Mouse (Mus musculus) MEL (cell line): ENCODE measurements around the gene Etfa. TPM values are rescaled to one million over a fixed set of nuclear protein-coding genes. Genes with fewer than 3 reads are reported as not detected.
A peak's percentile ranks its signal among the peaks of the same experiment; 100 is the strongest.

Source experiments
- DNase-seq: peaks from one replicate; pipeline ENCODE4 v3.0.0; 2011; ENCODE audit warnings: low read depth, low spot score
- H3K27ac ChIP-seq: 2 replicates; pipeline ENCODE4 v1.5.1; 2012; ENCODE audit warnings: low read depth, mild to moderate bottlenecking, control low read depth, low read length, moderate library complexity; ENCODE audit not compliant: control insufficient read depth
- H3K27me3 ChIP-seq, 2 experiments: fragments of 150-350 bp in 1 of 2; sonication (generic) in 1 of 2; 2 replicates each; pipeline ENCODE4 v1.6.1; 2012; ENCODE audit warnings: low read length in 2 of 2, mild to moderate bottlenecking in 2 of 2, improper control_type of control experiment in 1 of 2, moderate library complexity in 1 of 2; ENCODE audit not compliant: insufficient read depth in 2 of 2, control insufficient read depth in 1 of 2
- H3K36me3 ChIP-seq, 2 experiments: 2 replicates each; pipeline ENCODE4 v1.6.1; 2012 to 2014; ENCODE audit warnings: low read length in 2 of 2, improper control_type of control experiment in 1 of 2, inconsistent platforms in 1 of 2, mild to moderate bottlenecking in 1 of 2; ENCODE audit not compliant: insufficient read depth in 2 of 2, control insufficient read depth in 1 of 2
- H3K4me1 ChIP-seq, 2 experiments: fragments of 150-350 bp in 1 of 2; sonication (generic) in 1 of 2; 2 replicates each; pipeline ENCODE4 v1.6.1; 2012; ENCODE audit warnings: low read length in 2 of 2, improper control_type of control experiment in 1 of 2, mild to moderate bottlenecking in 1 of 2; ENCODE audit not compliant: insufficient read depth in 2 of 2, control insufficient read depth in 1 of 2
- H3K4me3 ChIP-seq, 2 experiments: fragments of 150-350 bp in 1 of 2; sonication (generic) in 1 of 2; 2 replicates each; pipeline ENCODE4 v1.5.1; 2012; ENCODE audit warnings: low read depth in 2 of 2, low read length in 2 of 2, mild to moderate bottlenecking in 2 of 2, moderate library complexity in 2 of 2, control low read depth in 1 of 2, improper control_type of control experiment in 1 of 2; ENCODE audit not compliant: control insufficient read depth in 1 of 2, insufficient read depth in 1 of 2
- H3K79me2 ChIP-seq: 2 replicates; pipeline ENCODE4 v1.6.1; 2012; ENCODE audit warnings: mild to moderate bottlenecking, low read length, moderate library complexity; ENCODE audit not compliant: control insufficient read depth, poor library complexity, insufficient read depth
- H3K9ac ChIP-seq: 2 replicates; pipeline ENCODE4 v1.6.1; 2012; ENCODE audit warnings: low read depth, mild to moderate bottlenecking, control low read depth, low read length, moderate library complexity; ENCODE audit not compliant: control insufficient read depth, poor library complexity, severe bottlenecking
- H3K9me3 ChIP-seq: fragments of 150-350 bp; sonication (generic); replicated peaks from 2 replicates; pipeline ENCODE4 v1.6.1; 2012; ENCODE audit warnings: mild to moderate bottlenecking, low read length, improper control_type of control experiment, moderate library complexity; ENCODE audit not compliant: insufficient read depth
- BHLHE40 ChIP-seq: IDR thresholded peaks from 2 replicates; pipeline ENCODE4 v1.6.1; 2012; ENCODE audit warnings: low read depth, mild to moderate bottlenecking, inconsistent platforms, low read length, improper control_type of control experiment, borderline replicate concordance
- CHD2 ChIP-seq: IDR thresholded peaks from 2 replicates; pipeline ENCODE4 v1.6.1; 2011; ENCODE audit warnings: low read length, improper control_type of control experiment
- ELF1 ChIP-seq: IDR thresholded peaks from 2 replicates; pipeline ENCODE4 v1.6.1; 2014; ENCODE audit warnings: low read depth, mild to moderate bottlenecking, inconsistent platforms, low read length, improper control_type of control experiment, moderate library complexity
- EP300 ChIP-seq, 2 experiments: IDR thresholded peaks; 2 replicates each; pipeline ENCODE4 v1.6.1; 2011; ENCODE audit warnings: improper control_type of control experiment in 2 of 2, low read length in 2 of 2, low read depth in 1 of 2, mild to moderate bottlenecking in 1 of 2
- GABPA ChIP-seq: IDR thresholded peaks from 2 replicates; pipeline ENCODE4 v1.6.1; 2012; ENCODE audit warnings: low read depth, mild to moderate bottlenecking, inconsistent platforms, low read length, improper control_type of control experiment, moderate library complexity
- GATA1 ChIP-seq: IDR thresholded peaks from 2 replicates; pipeline ENCODE4 v1.6.1; 2011; ENCODE audit warnings: low read depth, low read length, improper control_type of control experiment
- HCFC1 ChIP-seq: IDR thresholded peaks from 2 replicates; pipeline ENCODE4 v1.6.1; 2012; ENCODE audit warnings: low read depth, mild to moderate bottlenecking, inconsistent platforms, low read length, improper control_type of control experiment, moderate library complexity
- KAT2A ChIP-seq: conservative IDR thresholded peaks from 2 replicates; pipeline ENCODE4 v1.6.1; 2012; ENCODE audit warnings: low read depth, low read length, improper control_type of control experiment, inconsistent platforms
- MEF2A ChIP-seq: IDR thresholded peaks from 2 replicates; pipeline ENCODE4 v1.6.1; 2014; ENCODE audit warnings: low read depth, mild to moderate bottlenecking, inconsistent platforms, low read length, improper control_type of control experiment; ENCODE audit not compliant: poor library complexity, insufficient replicate concordance, severe bottlenecking; ENCODE audit errors: extremely low read depth
- NELFE ChIP-seq: IDR thresholded peaks from 2 replicates; pipeline ENCODE4 v1.6.1; 2011; ENCODE audit warnings: low read depth, low read length, improper control_type of control experiment
- POLR2AphosphoS2 ChIP-seq: IDR thresholded peaks from 2 replicates; pipeline ENCODE4 v1.6.1; 2011; ENCODE audit warnings: low read length, improper control_type of control experiment
- POLR2AphosphoS5 ChIP-seq: IDR thresholded peaks from 2 replicates; pipeline ENCODE4 v1.6.1; 2012; ENCODE audit warnings: low read depth, borderline replicate concordance, mild to moderate bottlenecking, inconsistent platforms, low read length, moderate library complexity, mixed read lengths
- RAD21 ChIP-seq: IDR thresholded peaks from 2 replicates; pipeline ENCODE4 v1.6.1; 2011; ENCODE audit warnings: mild to moderate bottlenecking, low read depth, low read length, improper control_type of control experiment
- RCOR1 ChIP-seq: IDR thresholded peaks from 2 replicates; pipeline ENCODE4 v1.6.1; 2012; ENCODE audit warnings: low read depth, mild to moderate bottlenecking, inconsistent platforms, low read length, improper control_type of control experiment
- SIN3A ChIP-seq: IDR thresholded peaks from 2 replicates; pipeline ENCODE4 v1.6.1; 2012; ENCODE audit warnings: low read length, improper control_type of control experiment, inconsistent platforms
- SMC3 ChIP-seq: IDR thresholded peaks from 2 replicates; pipeline ENCODE4 v1.6.1; 2011; ENCODE audit warnings: low read depth, low read length, improper control_type of control experiment
- TBP ChIP-seq: IDR thresholded peaks from 2 replicates; pipeline ENCODE4 v1.8.0; 2011; ENCODE audit warnings: low read depth, low read length, improper control_type of control experiment
- TCF12 ChIP-seq: IDR thresholded peaks from 2 replicates; pipeline ENCODE4 v1.6.1; 2014; ENCODE audit warnings: low read depth, mild to moderate bottlenecking, inconsistent platforms, low read length, improper control_type of control experiment, moderate library complexity
- UBTF ChIP-seq: IDR thresholded peaks from 2 replicates; pipeline ENCODE4 v1.6.1; 2012; ENCODE audit warnings: low read depth, mild to moderate bottlenecking, inconsistent platforms, low read length, improper control_type of control experiment, moderate library complexity, borderline replicate concordance; ENCODE audit not compliant: insufficient read depth
- USF1 ChIP-seq: IDR thresholded peaks from 2 replicates; pipeline ENCODE4 v1.6.1; 2014; ENCODE audit warnings: low read depth, mild to moderate bottlenecking, inconsistent platforms, low read length, improper control_type of control experiment, moderate library complexity
- USF2 ChIP-seq, 2 experiments: IDR thresholded peaks; 2 replicates each; pipeline ENCODE4 v1.6.1; 2011 to 2012; ENCODE audit warnings: improper control_type of control experiment in 2 of 2, low read length in 2 of 2, borderline replicate concordance in 1 of 2, inconsistent platforms in 1 of 2, low read depth in 1 of 2, mild to moderate bottlenecking in 1 of 2; ENCODE audit not compliant: insufficient read depth in 1 of 2
- ZC3H11A ChIP-seq: IDR thresholded peaks from 2 replicates; pipeline ENCODE4 v1.6.1; 2012; ENCODE audit warnings: low read depth, mild to moderate bottlenecking, inconsistent platforms, low read length, improper control_type of control experiment
- ZKSCAN1 ChIP-seq: IDR thresholded peaks from 2 replicates; pipeline ENCODE4 v1.6.1; 2012; ENCODE audit warnings: low read depth, mild to moderate bottlenecking, inconsistent platforms, low read length, improper control_type of control experiment, moderate library complexity
- ZMIZ1 ChIP-seq: IDR thresholded peaks from 2 replicates; pipeline ENCODE4 v1.6.1; 2012; ENCODE audit warnings: low read depth, mild to moderate bottlenecking, inconsistent platforms, low read length, improper control_type of control experiment, moderate library complexity
- ZNF384 ChIP-seq: IDR thresholded peaks from 2 replicates; pipeline ENCODE4 v1.6.1; 2012; ENCODE audit warnings: low read depth, mild to moderate bottlenecking, inconsistent platforms, low read length, improper control_type of control experiment
- polyA plus RNA-seq, 2 experiments: library from polyadenylated mRNA; stranded (reverse) in 1 of 2; unstranded in 1 of 2; fragments of >175 nt in 1 of 2; fragments of >200 nt in 1 of 2; gene quantifications; 2 replicates each; pipeline versions ENCODE4 v1.2.1 to v1.2.4; 2012; ENCODE audit warnings: low replicate concordance in 2 of 2, low read depth in 1 of 2; ENCODE audit not compliant: insufficient read length in 2 of 2, insufficient read depth in 1 of 2, missing spikeins in 1 of 2
- total RNA-seq: library from RNA; depleted of rRNA; stranded (reverse); fragments of 300-350 nt; gene quantifications from 2 replicates; pipeline ENCODE4 v1.2.3, GENCODE M21; 2012

Gene Etfa
- total and polyA plus RNA-seq, 3 experiments: 37.5 to 126 TPM; not detected in 1

DNA sequence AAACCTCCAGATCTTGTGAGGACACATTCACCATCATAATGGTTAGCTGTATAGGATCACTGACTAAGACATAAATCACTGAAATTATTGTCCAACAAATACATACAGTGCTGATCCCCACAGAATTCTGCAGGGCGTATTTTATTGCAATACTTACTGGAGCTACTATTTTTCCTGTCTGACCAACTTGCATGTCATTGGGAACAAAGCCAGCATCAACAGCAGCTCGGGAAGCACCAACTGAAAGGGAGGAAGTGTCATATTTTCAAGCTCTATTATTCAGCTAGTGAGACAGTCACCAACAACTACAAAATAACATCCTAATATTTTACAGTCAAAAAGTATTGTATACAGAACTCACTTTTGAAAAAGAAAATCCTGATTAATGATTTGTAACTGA lies 29.9 kb downstream of the Etfa start:
- no peak for DNase-seq
- Histone ChIP-seq H3K4me3 (no peak overlapping the region), H3K36me3 (peaks cover 3 to 4% of the 10 kb centered on the region in 2 experiments; a peak in 3 of 4 replicates), H3K79me2 (no peaks in the 10 kb centered on the region), H3K4me1 (no peaks in the 10 kb centered on the region), H3K9me3 (no peaks in the 10 kb centered on the region), H3K27me3 (no peaks in the 10 kb centered on the region), H3K27ac (no peak overlapping the region), H3K9ac (no peak overlapping the region)
- TF ChIP-seq USF2 (IDR thresholded peaks at IDR 0.05; ENCODE audit: borderline replicate concordance in 1 of 2, insufficient read depth in 1 of 2, low read depth in 1 of 2, low read length in 2 of 2) (no peak), ELF1 (no peak), KAT2A (no peak), ZKSCAN1 (no peak), ZMIZ1 (no peak), TCF12 (no peak), TBP (no peak), NELFE (no peak), POLR2AphosphoS5 (no peak), POLR2AphosphoS2 (no peak), USF1 (no peak)

DNA sequence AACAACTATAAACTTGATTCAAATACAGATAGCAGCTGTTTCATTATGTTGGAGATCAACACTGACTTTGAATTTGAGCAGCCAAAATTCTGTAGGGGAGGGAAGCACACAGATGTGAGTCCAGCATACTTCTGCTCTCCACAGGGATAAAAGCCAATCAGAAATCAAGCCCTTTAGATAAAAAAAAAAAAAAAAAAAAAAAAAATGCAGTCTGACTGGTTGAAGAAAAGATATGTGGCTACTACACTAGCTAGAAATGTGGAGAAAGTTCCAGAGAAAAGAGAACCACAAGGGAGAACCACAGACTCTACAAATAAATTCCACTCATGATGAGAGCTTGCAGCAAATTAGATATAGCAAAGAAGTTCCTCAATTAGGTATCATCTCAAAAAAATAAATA lies 33.3 kb downstream of the Etfa start:
- TF ChIP-seq ZNF384 (peak; percentile 92), MEF2A (no peak)
- TF ChIP-seq, all 39 proteins: peak for 1
- Histone ChIP-seq H3K27ac (no peak overlapping the region), H3K4me1 (no peaks in the 10 kb centered on the region), H3K9ac (no peak overlapping the region), H3K27me3 (no peaks in the 10 kb centered on the region), H3K79me2 (no peaks in the 10 kb centered on the region), H3K9me3 (no peaks in the 10 kb centered on the region), H3K4me3 (no peak overlapping the region), H3K36me3 (peaks cover 2 to 3% of the 10 kb centered on the region in 2 experiments; a peak in 3 of 4 replicates)
- DNase-seq: peak; percentile 10

DNA sequence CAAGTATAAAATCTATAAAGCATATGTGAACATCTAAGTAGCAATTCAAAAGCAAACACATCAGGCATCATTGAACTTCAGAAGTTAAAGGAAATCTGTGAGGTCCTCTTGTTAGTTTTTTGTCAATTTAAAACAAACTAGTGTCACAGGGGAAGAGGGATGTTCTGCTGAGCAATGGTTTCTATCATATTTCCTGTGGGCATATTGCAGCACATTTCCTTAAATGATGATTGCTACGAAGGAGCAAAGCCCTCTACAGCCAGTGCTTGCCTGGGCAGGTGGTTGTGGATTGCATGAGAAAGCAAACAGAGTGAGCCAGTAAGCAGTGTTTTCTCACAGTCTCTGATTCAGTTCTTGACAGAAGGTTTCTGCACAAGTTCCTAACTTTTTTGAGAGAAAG lies 36.0 kb downstream of the Etfa start:
- peaks cover 0 to 3% of the 10 kb centered on the region in 2 experiments; a peak in 3 of 4 replicates for H3K36me3 ChIP-seq
- no peak overlapping the region for H3K9ac ChIP-seq
- no peak for DNase-seq
- no peaks in the 10 kb centered on the region for H3K9me3 ChIP-seq
- no peak for TF ChIP-seq BHLHE40
- TF ChIP-seq HCFC1: no peak
- TF ChIP-seq SMC3: no peak
- TF ChIP-seq RAD21: no peak
- TF ChIP-seq ZNF384: no peak
- no peak for TF ChIP-seq USF2 (IDR thresholded peaks at IDR 0.05; ENCODE audit: borderline replicate concordance in 1 of 2, insufficient read depth in 1 of 2, low read depth in 1 of 2, low read length in 2 of 2)
- TF ChIP-seq TCF12: no peak
- TF ChIP-seq TBP: no peak
- TF ChIP-seq NELFE: no peak
- TF ChIP-seq EP300 (IDR thresholded peaks at IDR 0.05; ENCODE audit: low read depth in 1 of 2, low read length in 2 of 2): no peak
- TF ChIP-seq RCOR1: no peak
- no peak for TF ChIP-seq SIN3A
- TF ChIP-seq KAT2A: no peak
- no peak for TF ChIP-seq ZC3H11A
- no peak for TF ChIP-seq CHD2
- TF ChIP-seq GABPA: no peak
- no peak for TF ChIP-seq GATA1
- TF ChIP-seq UBTF: no peak
- no peaks in the 10 kb centered on the region for H3K79me2 ChIP-seq
- no peak overlapping the region for H3K4me3 ChIP-seq
- no peaks in the 10 kb centered on the region for H3K27me3 ChIP-seq
- H3K4me1 ChIP-seq: no peaks in the 10 kb centered on the region
- no peak overlapping the region for H3K27ac ChIP-seq
